Mouse (Mus musculus) hindbrain, embryonic 13.5 days (tissue): Measurements from ENCODE around the gene Col7a1. TPM values are rescaled to one million over a fixed set of nuclear protein-coding genes. Genes with fewer than 3 reads are reported as not detected.
A peak's percentile ranks its signal among the peaks of the same experiment; 100 is the strongest.

ENCODE experiments used
- ATAC-seq: fragments of 200-750 bp; cut with Nextera tagmentation; 2 replicates; pipeline ENCODE4 v1.8.0; 2017; ENCODE audit warnings: moderate TSS enrichment; ENCODE audit not compliant: low FRiP score
- H3K27ac ChIP-seq: fragments of 300-500 bp; sonication (generic); 2 replicates; pipeline ENCODE4 v1.5.1; 2015; ENCODE audit warnings: inconsistent platforms, mild to moderate bottlenecking, moderate library complexity
- H3K27me3 ChIP-seq: fragments of 300-500 bp; sonication (generic); 2 replicates; pipeline ENCODE4 v1.6.1; 2015; ENCODE audit warnings: mild to moderate bottlenecking, inconsistent platforms
- H3K36me3 ChIP-seq: fragments of 300-500 bp; sonication (generic); 2 replicates; pipeline ENCODE4 v1.6.1; 2015; ENCODE audit warnings: mild to moderate bottlenecking, inconsistent platforms
- H3K4me1 ChIP-seq: fragments of 300-500 bp; sonication (generic); replicated peaks from 2 replicates; pipeline ENCODE4 v1.6.1; 2015; ENCODE audit warnings: inconsistent platforms
- H3K4me2 ChIP-seq: fragments of 300-500 bp; sonication (generic); 2 replicates; pipeline ENCODE4 v1.6.1; 2015; ENCODE audit warnings: inconsistent platforms, mild to moderate bottlenecking, moderate library complexity
- H3K4me3 ChIP-seq: fragments of 300-500 bp; sonication (generic); 2 replicates; pipeline ENCODE4 v1.5.1; 2015; ENCODE audit warnings: mild to moderate bottlenecking, inconsistent platforms
- H3K9ac ChIP-seq: fragments of 300-500 bp; sonication (generic); 2 replicates; pipeline ENCODE4 v1.6.1; 2015; ENCODE audit warnings: mild to moderate bottlenecking, inconsistent platforms
- H3K9me3 ChIP-seq: fragments of 300-500 bp; sonication (generic); 2 replicates; pipeline ENCODE4 v1.6.1; 2016; ENCODE audit warnings: inconsistent platforms
- WGBS: fragments of 180-500 bp; shearing (Covaris S2); methylation state at CpG from one replicate; pipeline ENCODE4 v1.1.7; 2015; 5-methylcytosine and 5-hydroxymethylcytosine counted together
- polyA plus RNA-seq: library from polyadenylated mRNA; unstranded; fragments of >200 nt; fragmentation: Nextera tagmentation; extraction: Ambion mirVana; gene quantifications from 2 replicates; pipeline ENCODE4 v1.2.1, GENCODE M21; 2015

The Col7a1 gene
- polyA plus RNA-seq, 1 experiment from 2014 or later, result 1.1 TPM

GRCm38 (mm10) chr9:108987704-108988350 lies 34.4 kb downstream of the Col7a1 start:
- Histone ChIP-seq H3K36me3 (no peaks in the 10 kb centered on the region), H3K9me3 (no peaks in the 10 kb centered on the region), H3K4me3 (no peak overlapping the region), H3K27ac (no peak overlapping the region), H3K27me3 (no peaks in the 10 kb centered on the region), H3K9ac (0 out of 2 replicates have a peak overlapping the region, but pooled peaks have one; percentile 13), H3K4me1 (peaks cover 15% of the 10 kb centered on the region), H3K4me2 (no peak overlapping the region)
- ATAC-seq, result no peak
- WGBS, result 19% methylated on average over 15 of the region's 15 CpGs

GRCm38 (mm10) chr9:108989802-108990461 lies 36.5 kb downstream of the Col7a1 start:
- H3K27me3 ChIP-seq, result no peaks in the 10 kb centered on the region
- no peak overlapping the region for H3K4me3 ChIP-seq
- H3K9ac ChIP-seq, result no peak overlapping the region
- 85% methylated on average over 4 of the region's 4 CpGs for WGBS
- ATAC-seq, result no peak
- H3K4me2 ChIP-seq, result no peak overlapping the region
- no peak overlapping the region for H3K27ac ChIP-seq
- no peaks in the 10 kb centered on the region for H3K36me3 ChIP-seq
- peaks cover 31% of the 10 kb centered on the region for H3K4me1 ChIP-seq
- H3K9me3 ChIP-seq, result no peaks in the 10 kb centered on the region

GRCm38 (mm10) chr9:108990462-108990820 lies 37.1 kb downstream of the Col7a1 start:
- 77% methylated on average over 7 of the region's 7 CpGs for WGBS
- Histone ChIP-seq H3K4me3 (no peak overlapping the region), H3K27me3 (no peaks in the 10 kb centered on the region), H3K4me1 (peaks cover 36% of the 10 kb centered on the region), H3K27ac (no peak overlapping the region), H3K36me3 (no peaks in the 10 kb centered on the region), H3K4me2 (no peak overlapping the region), H3K9me3 (no peaks in the 10 kb centered on the region), H3K9ac (no peak overlapping the region)
- no peak for ATAC-seq

GRCm38 (mm10) chr9:108991428-108992084 lies 38.2 kb downstream of the Col7a1 start, which contains the start of gene Pfkfb4:
Pfkfb4 (plus strand) TSS chr9:108991778.
- Histone ChIP-seq H3K9me3 (no peaks in the 10 kb centered on the region), H3K36me3 (no peaks in the 10 kb centered on the region), H3K4me1 (peaks cover 44% of the 10 kb centered on the region), H3K27ac (peak within 1 kb of the TSS; percentile 85), H3K9ac (peak within 1 kb of the TSS; percentile 80), H3K27me3 (no peaks in the 10 kb centered on the region), H3K4me3 (peak within 1 kb of the TSS; percentile 62), H3K4me2 (peak within 1 kb of the TSS; percentile 76)
- 1% methylated on average over 31 of the region's 31 CpGs for WGBS
- ATAC-seq, result peak; percentile 96

DNA sequence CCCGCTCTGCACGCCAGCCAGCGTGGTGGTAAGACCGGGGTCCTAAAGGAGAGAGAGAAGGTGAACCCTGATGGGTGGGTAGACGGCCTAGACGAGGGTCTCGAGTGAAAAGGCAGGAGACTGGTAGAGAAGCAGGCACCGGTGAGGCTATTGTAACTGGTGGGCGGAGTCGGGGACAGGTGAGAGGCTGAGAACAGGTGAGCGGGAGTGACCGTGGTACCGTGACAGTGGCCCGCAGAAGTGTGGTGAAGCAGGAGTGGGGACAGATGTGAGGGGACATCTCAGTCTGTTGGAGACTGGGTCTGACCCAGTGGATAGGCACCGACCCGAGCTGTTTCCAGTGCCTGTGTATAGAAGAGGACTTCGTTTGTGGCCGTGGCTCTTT lies 38.7 kb downstream of the Col7a1 start:
- H3K4me2 ChIP-seq, result peak overlapping the region; percentile 76
- peak overlapping the region; percentile 62 for H3K4me3 ChIP-seq
- H3K27me3 ChIP-seq, result no peaks in the 10 kb centered on the region
- 8% methylated on average over 18 of the region's 18 CpGs for WGBS
- no peaks in the 10 kb centered on the region for H3K9me3 ChIP-seq
- H3K27ac ChIP-seq, result peak overlapping the region; percentile 81
- no peaks in the 10 kb centered on the region for H3K36me3 ChIP-seq
- no peak; the same call in 1 of the 2 replicates for ATAC-seq
- peaks cover 44% of the 10 kb centered on the region for H3K4me1 ChIP-seq
- H3K9ac ChIP-seq, result peak overlapping the region; percentile 80

DNA sequence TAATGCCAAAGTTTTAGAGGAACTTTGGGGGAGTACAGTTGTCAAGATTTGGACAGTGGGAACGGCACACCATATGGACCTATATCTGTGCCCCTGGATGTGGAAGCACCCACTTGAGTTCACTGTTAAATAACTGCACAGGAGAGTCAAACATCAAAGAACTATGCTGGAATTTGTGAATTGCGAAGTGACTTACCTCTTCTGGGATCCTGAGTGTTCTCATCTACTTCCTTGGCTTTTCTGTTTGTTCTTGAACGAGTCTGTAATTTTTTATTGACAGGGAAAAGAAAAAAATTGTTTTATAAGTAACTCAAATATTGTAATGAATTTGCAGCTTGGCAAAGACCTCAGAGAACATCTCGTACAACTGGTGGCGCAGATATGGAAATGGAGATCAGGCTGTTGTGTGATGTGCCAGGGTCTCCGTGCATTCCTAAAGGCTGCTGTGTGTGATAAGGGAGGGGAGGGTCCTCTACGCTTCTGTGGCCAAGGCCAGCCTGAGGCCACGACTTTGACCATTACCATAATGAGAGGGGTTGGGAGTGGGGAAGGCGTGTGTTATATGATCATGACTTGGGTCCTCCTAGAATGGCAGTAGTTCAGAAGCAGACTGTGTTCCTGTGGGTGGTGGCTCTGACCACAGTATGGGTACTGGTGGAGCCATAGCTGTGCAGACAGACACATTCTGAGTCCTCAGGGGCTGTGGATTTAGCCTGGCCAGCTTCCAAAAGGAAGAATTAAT lies 39.4 kb downstream of the Col7a1 start:
- Histone ChIP-seq H3K4me2 (peak overlapping the region; percentile 76), H3K27me3 (no peaks in the 10 kb centered on the region), H3K9ac (peak overlapping the region; percentile 80; the same call in 1 of the 2 replicates), H3K36me3 (no peaks in the 10 kb centered on the region), H3K4me1 (peaks cover 44% of the 10 kb centered on the region), H3K27ac (no peak overlapping the region), H3K4me3 (peak overlapping the region; percentile 62), H3K9me3 (no peaks in the 10 kb centered on the region)
- 85% methylated on average over 9 of the region's 9 CpGs for WGBS
- ATAC-seq, result no peak

- WGBS, result 78% methylated on average over 9 of the region's 9 CpGs
- H3K36me3 ChIP-seq, result no peaks in the 10 kb centered on the region; the same call in 1 of the 2 replicates
- peak overlapping the region; percentile 35; the same call in 1 of the 2 replicates for H3K9ac ChIP-seq
- no peak for ATAC-seq
- H3K27ac ChIP-seq, result no peak overlapping the region
- H3K27me3 ChIP-seq, result no peaks in the 10 kb centered on the region
- no peak overlapping the region for H3K4me3 ChIP-seq
- no peaks in the 10 kb centered on the region for H3K9me3 ChIP-seq
- H3K4me2 ChIP-seq, result no peak overlapping the region
- peaks cover 37% of the 10 kb centered on the region for H3K4me1 ChIP-seq
Measured at GRCm38 (mm10) chr9:108996411-108996810, 43.0 kb downstream of the Col7a1 start.

DNA sequence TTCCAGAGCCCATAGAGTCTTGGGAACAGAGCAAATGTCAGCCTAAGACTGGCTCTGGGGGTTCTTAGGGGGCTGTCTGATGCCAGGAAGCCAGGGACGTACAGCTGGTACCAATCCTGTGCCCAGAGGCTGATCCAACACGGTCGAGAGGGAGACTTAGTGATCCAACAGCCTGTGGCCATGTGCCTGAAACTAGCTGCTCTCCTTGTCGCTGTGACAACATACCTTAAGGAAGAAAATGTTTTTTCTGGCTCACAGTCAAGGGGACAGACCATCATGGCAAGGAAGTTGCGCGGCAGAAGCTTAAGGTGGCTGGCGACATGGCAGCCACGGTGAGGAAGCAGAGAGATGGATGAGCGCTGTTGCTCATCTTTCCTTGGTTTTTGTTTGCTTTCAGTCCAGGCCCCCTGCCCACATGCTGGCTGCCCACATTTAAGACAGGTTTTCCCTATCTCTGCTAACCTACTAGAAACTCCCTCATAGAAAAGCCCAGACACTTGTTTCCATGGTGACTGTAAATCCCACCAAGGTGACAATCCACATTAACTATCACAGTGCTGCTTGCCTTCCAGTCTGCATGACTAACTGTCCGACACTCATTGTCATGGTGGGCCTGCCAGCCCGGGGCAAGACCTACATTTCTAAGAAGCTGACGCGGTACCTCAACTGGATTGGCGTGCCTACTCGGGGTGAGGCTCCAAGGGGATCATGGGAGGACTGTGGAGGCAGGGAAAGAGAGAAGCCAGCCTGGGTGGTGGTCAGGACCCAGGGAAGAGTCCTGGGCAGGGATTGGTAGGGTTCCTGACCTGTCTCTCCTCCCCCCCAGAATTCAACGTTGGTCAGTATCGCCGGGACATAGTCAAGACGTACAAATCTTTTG lies 45.1 kb downstream of the Col7a1 start:
- no peak overlapping the region for H3K4me2 ChIP-seq
- no peaks in the 10 kb centered on the region for H3K27me3 ChIP-seq
- peaks cover 7% of the 10 kb centered on the region for H3K36me3 ChIP-seq
- ATAC-seq, result no peak
- H3K27ac ChIP-seq, result no peak overlapping the region
- 87% methylated on average over 19 of the region's 19 CpGs for WGBS
- peaks cover 24% of the 10 kb centered on the region; the same call in 1 of the 2 replicates for H3K4me1 ChIP-seq
- H3K9me3 ChIP-seq, result no peaks in the 10 kb centered on the region
- H3K9ac ChIP-seq, result 0 out of 2 replicates have a peak overlapping the region, but pooled peaks have one; percentile 13
- no peak overlapping the region for H3K4me3 ChIP-seq

DNA sequence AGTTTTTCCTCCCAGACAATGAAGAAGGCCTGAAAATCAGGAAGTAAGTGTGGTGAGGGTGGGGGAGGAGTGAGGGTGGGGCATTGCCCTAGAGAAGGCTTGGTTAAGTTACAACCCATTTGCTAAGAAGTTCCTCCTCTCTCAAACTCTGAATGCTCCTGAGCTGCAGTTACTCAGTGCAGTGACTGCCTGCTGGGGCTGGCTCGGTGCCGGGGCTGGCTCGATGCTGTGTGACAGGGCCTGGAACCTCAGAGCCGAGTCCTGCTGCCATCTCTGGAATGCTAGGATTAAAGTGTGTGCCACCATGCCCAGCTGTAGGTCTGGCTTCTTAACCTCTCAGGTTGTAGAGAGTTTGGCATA lies 45.8 kb downstream of the Col7a1 start:
- H3K27ac ChIP-seq, result no peak overlapping the region
- H3K4me2 ChIP-seq, result no peak overlapping the region
- no peaks in the 10 kb centered on the region for H3K27me3 ChIP-seq
- ATAC-seq, result no peak
- peaks cover 7% of the 10 kb centered on the region for H3K36me3 ChIP-seq
- H3K9me3 ChIP-seq, result no peaks in the 10 kb centered on the region
- WGBS, result 91% methylated on average over 4 of the region's 4 CpGs
- no peak overlapping the region for H3K9ac ChIP-seq
- peaks cover 19% of the 10 kb centered on the region; the same call in 1 of the 2 replicates for H3K4me1 ChIP-seq
- H3K4me3 ChIP-seq, result no peak overlapping the region

DNA sequence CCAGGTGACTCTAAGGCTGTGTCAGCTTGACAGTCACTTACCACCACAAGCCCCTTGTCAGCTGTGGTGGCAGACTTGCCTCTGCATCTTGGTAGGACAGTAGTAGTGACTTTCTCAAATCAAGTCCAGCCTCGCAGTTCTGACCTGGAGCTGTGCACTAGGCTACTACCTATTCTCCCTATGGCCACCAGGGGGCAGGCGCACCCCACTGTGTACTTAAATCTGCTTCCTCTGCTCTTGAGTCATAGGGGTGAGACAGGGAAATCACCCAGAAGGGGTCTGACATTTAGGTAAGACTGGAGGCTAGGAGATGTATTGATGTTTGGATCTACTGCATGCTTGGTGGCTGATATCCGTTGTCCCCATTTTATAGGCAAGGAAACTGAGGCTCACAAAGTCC lies 47.3 kb downstream of the Col7a1 start:
- peak; percentile 46; the same call in 1 of the 2 replicates for ATAC-seq
- 11% methylated on average over 3 of the region's 3 CpGs for WGBS
- H3K4me1 ChIP-seq, result peaks cover 5% of the 10 kb centered on the region; the same call in 1 of the 2 replicates
- H3K9ac ChIP-seq, result no peak overlapping the region
- no peaks in the 10 kb centered on the region for H3K27me3 ChIP-seq
- no peak overlapping the region for H3K27ac ChIP-seq
- peaks cover 12% of the 10 kb centered on the region for H3K36me3 ChIP-seq
- no peak overlapping the region for H3K4me3 ChIP-seq
- no peak overlapping the region for H3K4me2 ChIP-seq
- H3K9me3 ChIP-seq, result no peaks in the 10 kb centered on the region

- Histone ChIP-seq H3K4me2 (no peak overlapping the region), H3K9ac (no peak overlapping the region), H3K27ac (no peak overlapping the region), H3K4me1 (no peaks in the 10 kb centered on the region), H3K27me3 (no peaks in the 10 kb centered on the region), H3K4me3 (no peak overlapping the region), H3K9me3 (no peaks in the 10 kb centered on the region), H3K36me3 (peaks cover 33% of the 10 kb centered on the region)
- ATAC-seq, result no peak
- WGBS, result 58% methylated on average over 2 of the region's 2 CpGs
Measured at GRCm38 (mm10) chr9:109003201-109003600, 49.8 kb downstream of the Col7a1 start.
